Mouse (Mus musculus) lung, adult 2 months (tissue): ENCODE results near the gene Snapc3.

Experiments used
- CTCF ChIP-seq: fragments of 200-500 bp; IDR thresholded peaks from 2 replicates; pipeline ENCODE4 v1.5.1; 2011; ENCODE audit warnings: mild to moderate bottlenecking, low read length, control low read depth; ENCODE audit not compliant: insufficient read depth
- POLR2A ChIP-seq: fragments of 200-500 bp; IDR thresholded peaks from 2 replicates; pipeline ENCODE4 v1.6.1; 2011; ENCODE audit warnings: low read depth, mild to moderate bottlenecking, control low read depth, low read length, borderline replicate concordance; ENCODE audit errors: extremely low read depth

- TF ChIP-seq POLR2A = no peak
- no peak for TF ChIP-seq CTCF
Observed at GRCm38 (mm10) chr4:83427696-83428095, 10.2 kb downstream of the Snapc3 start.
